Mouse (Mus musculus): ENCODE measurements around the gene Kcnip3. TPM values are rescaled to one million over a fixed set of nuclear protein-coding genes. Genes with fewer than 3 reads are reported as not detected.

The Kcnip3 gene
- total RNA-seq, 2 experiments from 2014 or later = 1.6 to 4.2 TPM

GRCm38 (mm10) chr2:127418266-127418970 is 103.5 kb downstream of the Kcnip3 start:
- no peak for ATAC-seq (replicated peaks; ENCODE audit: low FRiP score, poor library complexity, severe bottlenecking)

GRCm38 (mm10) chr2:127416706-127417105 is 105.2 kb downstream of the Kcnip3 start:
- ATAC-seq (replicated peaks; ENCODE audit: low FRiP score, poor library complexity, severe bottlenecking) = no peak

- ATAC-seq (replicated peaks; ENCODE audit: low FRiP score, poor library complexity, severe bottlenecking) = no peak; the same call in 1 of the 2 replicates
These were observed 106.1 kb downstream of the Kcnip3 start for GRCm38 (mm10) chr2:127415806-127416205.

GRCm38 (mm10) chr2:127411126-127411525 is 110.8 kb downstream of the Kcnip3 start:
- ATAC-seq (replicated peaks; ENCODE audit: low FRiP score, poor library complexity, severe bottlenecking) = no peak

Other genes with a start within 250 kb of the Kcnip3 start
- gene Dusp2, start 185.9 kb downstream of the Kcnip3 start, total RNA-seq (2015; ENCODE audit: low replicate concordance) = 14.8 and 24.7 TPM in 2 replicates
- gene Dusp2, start 185.9 kb downstream of the Kcnip3 start, total RNA-seq (2017; ENCODE audit: low replicate concordance) = 3.1 and 16.0 TPM in 2 replicates
- gene Astl, start 183.5 kb downstream of the Kcnip3 start, total RNA-seq (2015; ENCODE audit: low replicate concordance) = not detected in 2 replicates
- gene Astl, start 183.5 kb downstream of the Kcnip3 start, total RNA-seq (2017; ENCODE audit: low replicate concordance) = not detected in 2 replicates
- not detected in 2 replicates for gene Adra2b, start 158.9 kb downstream of the Kcnip3 start, total RNA-seq (2015; ENCODE audit: low replicate concordance)
- gene Adra2b, start 158.9 kb downstream of the Kcnip3 start, total RNA-seq (2017; ENCODE audit: low replicate concordance) = not detected in 2 replicates
- not detected in 2 replicates for gene Gpat2, start 96.9 kb downstream of the Kcnip3 start, total RNA-seq (2015; ENCODE audit: low replicate concordance)
- not detected in 2 replicates for gene Gpat2, start 96.9 kb downstream of the Kcnip3 start, total RNA-seq (2017; ENCODE audit: low replicate concordance)
- 10.5 and 18.0 TPM in 2 replicates for gene Fahd2a, start 77.5 kb downstream of the Kcnip3 start, total RNA-seq (2015; ENCODE audit: low replicate concordance)
- 2.4 TPM in 1 of 2 replicates, not detected in the other for gene Fahd2a, start 77.5 kb downstream of the Kcnip3 start, total RNA-seq (2017; ENCODE audit: low replicate concordance)
- not detected in 2 replicates for gene Prom2, start 19.4 kb upstream of the Kcnip3 start, total RNA-seq (2015; ENCODE audit: low replicate concordance)
- not detected in 2 replicates for gene Prom2, start 19.4 kb upstream of the Kcnip3 start, total RNA-seq (2017; ENCODE audit: low replicate concordance)
- 0.42 TPM in 1 of 2 replicates, not detected in the other for gene Zfp661, start 65.0 kb upstream of the Kcnip3 start, total RNA-seq (2015; ENCODE audit: low replicate concordance)
- 0.26 and 0.83 TPM in 2 replicates for gene Zfp661, start 65.0 kb upstream of the Kcnip3 start, total RNA-seq (2017; ENCODE audit: low replicate concordance)
- gene Mrps5, start 65.1 kb upstream of the Kcnip3 start, total RNA-seq (2015; ENCODE audit: low replicate concordance) = 2.9 and 20.5 TPM in 2 replicates
- 6.7 and 17.8 TPM in 2 replicates for gene Mrps5, start 65.1 kb upstream of the Kcnip3 start, total RNA-seq (2017; ENCODE audit: low replicate concordance)
- not detected in 2 replicates for gene Mal, start 134.6 kb upstream of the Kcnip3 start, total RNA-seq (2015; ENCODE audit: low replicate concordance)
- not detected in 2 replicates for gene Mal, start 134.6 kb upstream of the Kcnip3 start, total RNA-seq (2017; ENCODE audit: low replicate concordance)
- not detected in 2 replicates for gene Mall, start 207.8 kb upstream of the Kcnip3 start, total RNA-seq (2015; ENCODE audit: low replicate concordance)
- not detected in 2 replicates for gene Mall, start 207.8 kb upstream of the Kcnip3 start, total RNA-seq (2017; ENCODE audit: low replicate concordance)

Measured in erythroid progenitor cell, adult 5-6 weeks (primary cell).